Mouse (Mus musculus): Measurements from ENCODE around the gene Actl10. TPM values are rescaled to one million over a fixed set of nuclear protein-coding genes. Genes with fewer than 3 reads are reported as not detected.
A peak's percentile ranks its signal among the peaks of the same experiment; 100 is the strongest.

Gene Actl10
- polyA plus RNA-seq, 1 experiment from 2014 or later: 0.15 TPM

DNA sequence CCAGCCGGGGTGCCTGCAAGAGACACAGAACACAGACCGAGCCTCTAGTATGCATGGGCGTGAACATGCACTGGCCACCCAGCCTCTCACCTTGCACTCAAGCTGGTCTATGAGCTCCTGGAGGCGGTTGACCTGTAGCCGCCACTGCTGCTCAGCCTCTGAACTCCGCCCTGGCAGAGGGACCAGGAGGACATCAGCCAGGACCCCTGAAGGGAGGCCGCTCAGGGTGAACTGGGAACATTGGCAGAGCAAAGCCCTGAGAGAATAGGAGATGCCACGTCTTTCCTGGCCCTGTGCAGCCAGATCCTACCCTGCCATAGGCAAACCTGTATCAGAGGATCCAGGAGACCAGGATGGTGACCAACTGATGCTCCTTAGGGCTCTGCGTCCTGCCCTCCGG, 4.9 kb upstream of the Actl10 start, which contains the start of gene 1700003F12Rik:
Gene 1700003F12Rik, plus strand, starts transcription at position 375 of the 400 bp plus-strand sequence.
- Histone ChIP-seq H3K4me1 (ENCODE audit: control insufficient read depth, insufficient read depth, low read length) (peaks cover 18% of the 10 kb centered on the region), H3K9me3 (replicated peaks; ENCODE audit: control insufficient read depth, low read length) (no peaks in the 10 kb centered on the region), H3K27me3 (replicated peaks; ENCODE audit: control insufficient read depth, insufficient read depth, low read length) (no peaks in the 10 kb centered on the region), H3K27ac (ENCODE audit: low read depth, low read length) (no peak within 1 kb of the TSS), H3K4me3 (ENCODE audit: low read depth, low read length) (no peak within 1 kb of the TSS), H3K9ac (ENCODE audit: low read length) (no peak within 1 kb of the TSS), H3K36me3 (ENCODE audit: control insufficient read depth, insufficient read depth, low read length) (0 out of 2 replicates have a peak, but pooled peaks cover 5% of the 10 kb centered on the region), H3K4me2 (ENCODE audit: low read length) (no peak within 1 kb of the TSS)
- DNase-seq (ENCODE audit: low spot score): no peak
- ATAC-seq: no peak
- 90% methylated on average over 10 of the region's 10 CpGs for WGBS

DNA sequence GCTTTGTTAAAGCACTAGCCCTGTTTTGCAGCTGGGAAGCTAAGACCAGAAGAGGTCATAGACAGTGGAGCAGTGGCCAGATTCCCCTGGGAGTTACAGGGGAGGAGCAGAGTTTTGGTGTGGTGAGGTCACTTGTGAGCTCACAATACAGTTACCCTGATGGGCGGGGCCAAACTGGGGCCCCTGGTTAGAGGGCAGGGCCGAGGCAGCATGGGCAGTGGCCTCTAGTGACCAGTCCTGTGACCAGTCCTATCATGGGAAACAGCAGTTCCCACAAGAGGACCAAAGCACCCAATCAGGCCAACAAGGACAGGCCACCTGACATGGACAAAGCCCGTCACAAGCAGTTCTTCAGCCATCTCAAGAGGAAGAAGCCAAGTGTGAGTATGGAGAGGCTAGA, 2.9 kb upstream of the Actl10 start:
- ATAC-seq (no peak), DNase-seq (ENCODE audit: low spot score) (no peak)
- Histone ChIP-seq H3K4me2 (ENCODE audit: low read length) (no peak overlapping the region), H3K27me3 (replicated peaks; ENCODE audit: control insufficient read depth, insufficient read depth, low read length) (no peaks in the 10 kb centered on the region), H3K4me1 (ENCODE audit: control insufficient read depth, insufficient read depth, low read length) (peaks cover 22% of the 10 kb centered on the region), H3K9ac (ENCODE audit: low read length) (no peak overlapping the region), H3K36me3 (ENCODE audit: control insufficient read depth, insufficient read depth, low read length) (0 out of 2 replicates have a peak, but pooled peaks cover 5% of the 10 kb centered on the region), H3K4me3 (ENCODE audit: low read depth, low read length) (no peak overlapping the region), H3K9me3 (replicated peaks; ENCODE audit: control insufficient read depth, low read length) (no peaks in the 10 kb centered on the region), H3K27ac (ENCODE audit: low read depth, low read length) (no peak overlapping the region)
- WGBS: 49% methylated on average over 3 of the region's 3 CpGs

DNA sequence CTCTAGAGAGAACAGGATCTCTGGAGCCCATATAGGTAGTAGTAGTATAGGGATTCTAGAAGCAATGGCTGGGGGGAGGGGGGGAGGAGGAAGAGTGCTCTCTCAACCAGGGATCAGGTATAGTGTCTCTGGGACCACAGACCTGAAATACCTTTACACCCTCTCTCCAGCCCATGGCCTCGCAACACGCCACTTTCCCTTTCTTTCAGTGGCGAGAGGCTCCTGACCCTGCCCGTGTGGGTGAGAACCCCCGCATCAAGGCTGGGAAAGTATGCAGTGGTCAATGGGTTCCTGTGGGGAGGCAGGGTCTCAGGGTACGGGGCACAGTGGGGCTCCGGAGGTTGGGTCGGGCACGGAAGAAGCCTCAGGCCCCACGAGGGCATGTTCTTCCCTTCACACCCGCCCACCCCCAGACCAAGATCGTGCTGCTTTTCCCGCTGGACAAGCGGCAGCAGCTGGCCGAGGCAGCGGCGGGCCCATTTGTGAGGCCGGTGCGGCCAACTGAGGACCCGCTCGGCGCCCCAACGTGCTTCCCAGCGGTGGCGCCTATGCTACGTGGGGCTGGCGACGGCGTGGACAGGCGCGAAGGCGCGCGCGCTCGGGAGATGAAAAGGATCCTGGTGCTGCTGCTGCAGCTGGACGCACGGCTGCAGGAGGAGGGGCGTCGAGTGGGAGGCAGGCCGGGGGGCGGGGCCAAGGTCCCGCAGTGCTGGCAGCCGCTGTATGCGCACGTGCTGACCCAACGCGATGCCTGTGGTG, 2.3 kb upstream of the Actl10 start:
- 0 out of 2 replicates have a peak, but pooled peaks cover 5% of the 10 kb centered on the region for H3K36me3 ChIP-seq (ENCODE audit: control insufficient read depth, insufficient read depth, low read length)
- peak overlapping the region; percentile 72 for H3K4me2 ChIP-seq (ENCODE audit: low read length)
- H3K9me3 ChIP-seq (replicated peaks; ENCODE audit: control insufficient read depth, low read length): no peaks in the 10 kb centered on the region
- no peak overlapping the region for H3K27ac ChIP-seq (ENCODE audit: low read depth, low read length)
- H3K4me3 ChIP-seq (ENCODE audit: low read depth, low read length): peak overlapping the region; percentile 33
- ATAC-seq: peak; percentile 67
- WGBS: 4% methylated on average over 44 of the region's 48 CpGs
- peak; percentile 81 for DNase-seq (ENCODE audit: low spot score)
- H3K4me1 ChIP-seq (ENCODE audit: control insufficient read depth, insufficient read depth, low read length): peaks cover 22% of the 10 kb centered on the region
- H3K27me3 ChIP-seq (replicated peaks; ENCODE audit: control insufficient read depth, insufficient read depth, low read length): no peaks in the 10 kb centered on the region
- H3K9ac ChIP-seq (ENCODE audit: low read length): peak overlapping the region; percentile 60

DNA sequence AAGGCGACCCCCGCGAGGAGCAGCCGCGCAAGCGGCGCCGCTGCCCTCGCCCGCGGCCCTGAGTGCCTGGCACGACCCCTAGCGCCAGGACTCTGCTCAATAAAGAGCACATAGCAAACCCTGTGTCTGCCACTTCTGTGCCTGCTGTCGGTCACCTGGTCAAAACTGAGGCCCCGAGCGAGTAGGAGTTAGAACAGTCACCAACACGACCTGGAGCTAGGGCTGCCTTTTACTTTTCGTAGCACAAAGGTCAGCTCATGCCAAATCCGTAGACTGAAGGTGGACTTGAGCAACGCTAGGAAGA, 1.7 kb upstream of the Actl10 start:
- Histone ChIP-seq H3K4me2 (ENCODE audit: low read length) (peak overlapping the region; percentile 72), H3K27me3 (replicated peaks; ENCODE audit: control insufficient read depth, insufficient read depth, low read length) (no peaks in the 10 kb centered on the region), H3K36me3 (ENCODE audit: control insufficient read depth, insufficient read depth, low read length) (0 out of 2 replicates have a peak, but pooled peaks cover 5% of the 10 kb centered on the region), H3K9me3 (replicated peaks; ENCODE audit: control insufficient read depth, low read length) (no peaks in the 10 kb centered on the region), H3K27ac (ENCODE audit: low read depth, low read length) (no peak overlapping the region), H3K4me1 (ENCODE audit: control insufficient read depth, insufficient read depth, low read length) (peaks cover 22% of the 10 kb centered on the region), H3K4me3 (ENCODE audit: low read depth, low read length) (peak overlapping the region; percentile 33), H3K9ac (ENCODE audit: low read length) (peak overlapping the region; percentile 60; the same call in 1 of the 2 replicates)
- DNase-seq (ENCODE audit: low spot score) (no peak), ATAC-seq (no peak)
- 14% methylated on average over 20 of the region's 20 CpGs for WGBS

DNA sequence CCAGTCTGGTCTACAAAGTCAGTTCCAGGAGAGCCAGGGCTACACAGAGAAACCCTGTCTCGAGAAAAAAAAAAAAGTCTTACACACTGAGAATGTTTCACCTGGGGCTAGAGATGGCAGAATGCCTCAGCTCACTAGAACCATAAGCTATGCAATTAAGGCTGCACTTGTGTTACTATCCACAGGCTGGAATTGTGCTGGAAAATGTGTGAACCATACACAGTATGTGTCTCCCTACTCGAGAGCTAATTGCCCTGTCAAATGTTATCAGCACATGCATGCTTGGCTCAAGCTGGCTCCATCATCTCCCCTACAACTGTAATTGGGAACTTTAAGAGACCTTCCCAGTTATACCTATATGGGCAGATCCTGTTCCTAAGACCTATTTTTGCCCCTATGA, 639 bp upstream of the Actl10 start:
- H3K4me3 ChIP-seq (ENCODE audit: low read depth, low read length): no peak overlapping the region
- no peaks in the 10 kb centered on the region for H3K9me3 ChIP-seq (replicated peaks; ENCODE audit: control insufficient read depth, low read length)
- H3K9ac ChIP-seq (ENCODE audit: low read length): no peak overlapping the region
- H3K4me1 ChIP-seq (ENCODE audit: control insufficient read depth, insufficient read depth, low read length): peaks cover 22% of the 10 kb centered on the region
- no peak overlapping the region for H3K27ac ChIP-seq (ENCODE audit: low read depth, low read length)
- peak; percentile 41 for DNase-seq (ENCODE audit: low spot score)
- no peak overlapping the region for H3K4me2 ChIP-seq (ENCODE audit: low read length)
- WGBS: 56% methylated on average over 2 of the region's 2 CpGs
- no peaks in the 10 kb centered on the region for H3K27me3 ChIP-seq (replicated peaks; ENCODE audit: control insufficient read depth, insufficient read depth, low read length)
- 0 out of 2 replicates have a peak, but pooled peaks cover 5% of the 10 kb centered on the region for H3K36me3 ChIP-seq (ENCODE audit: control insufficient read depth, insufficient read depth, low read length)
- no peak for ATAC-seq

DNA sequence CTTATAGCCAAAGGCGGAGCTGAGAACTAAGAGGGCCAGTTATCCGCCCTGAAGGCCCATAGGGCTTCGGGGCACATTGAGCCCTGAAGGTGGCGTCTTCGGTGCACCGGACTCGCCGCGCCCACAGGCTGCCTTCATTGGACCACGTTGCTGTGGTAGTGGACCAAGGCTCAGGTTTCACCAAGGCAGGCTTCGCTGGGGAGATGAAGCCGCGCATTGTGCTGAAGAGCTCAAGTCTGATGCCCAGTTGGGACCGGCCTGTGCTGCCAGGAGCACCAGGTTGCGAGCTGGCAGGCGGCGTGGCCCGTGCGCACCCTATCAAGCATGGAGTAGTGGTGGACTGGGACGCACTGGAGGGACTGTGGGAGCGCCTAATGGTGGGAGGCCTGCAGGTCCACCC, 351 bp downstream of the Actl10 start:
- peaks cover 22% of the 10 kb centered on the region for H3K4me1 ChIP-seq (ENCODE audit: control insufficient read depth, insufficient read depth, low read length)
- peak overlapping the region; percentile 60; the same call in 1 of the 2 replicates for H3K27ac ChIP-seq (ENCODE audit: low read depth, low read length)
- 40% methylated on average over 21 of the region's 21 CpGs for WGBS
- 0 out of 2 replicates have a peak overlapping the region, but pooled peaks have one; percentile 17 for H3K9ac ChIP-seq (ENCODE audit: low read length)
- ATAC-seq: no peak; the same call in 1 of the 2 replicates
- H3K36me3 ChIP-seq (ENCODE audit: control insufficient read depth, insufficient read depth, low read length): no peaks in the 10 kb centered on the region
- no peaks in the 10 kb centered on the region for H3K9me3 ChIP-seq (replicated peaks; ENCODE audit: control insufficient read depth, low read length)
- no peak overlapping the region for H3K4me3 ChIP-seq (ENCODE audit: low read depth, low read length)
- no peak for DNase-seq (ENCODE audit: low spot score)
- H3K4me2 ChIP-seq (ENCODE audit: low read length): peak overlapping the region; percentile 37
- no peaks in the 10 kb centered on the region for H3K27me3 ChIP-seq (replicated peaks; ENCODE audit: control insufficient read depth, insufficient read depth, low read length)

DNA sequence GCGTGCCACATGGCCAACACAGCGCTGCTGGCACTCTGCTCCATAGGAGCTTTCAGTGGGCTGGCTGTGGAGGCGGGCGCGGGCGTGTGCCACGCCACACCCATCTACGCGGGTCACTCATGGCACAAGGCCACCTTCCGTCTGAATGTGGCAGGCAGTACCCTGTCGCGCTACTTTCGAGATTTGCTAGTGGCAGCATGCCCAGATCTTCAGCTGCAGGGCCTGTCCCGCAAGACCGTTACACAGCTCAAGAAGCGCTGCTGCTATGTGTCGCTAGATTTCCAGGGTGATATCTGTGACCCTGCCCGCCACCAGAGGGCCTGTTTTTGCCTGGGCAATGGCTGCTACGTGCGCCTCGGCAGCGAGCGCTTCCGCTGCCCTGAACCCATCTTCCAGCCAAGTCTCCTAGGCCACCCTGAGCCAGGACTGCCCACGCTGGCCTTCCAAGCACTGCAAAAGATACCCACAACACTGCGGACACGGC, 890 bp downstream of the Actl10 start:
- Histone ChIP-seq H3K27ac (ENCODE audit: low read depth, low read length) (peak overlapping the region; percentile 60; the same call in 1 of the 2 replicates), H3K4me1 (ENCODE audit: control insufficient read depth, insufficient read depth, low read length) (peaks cover 27% of the 10 kb centered on the region), H3K27me3 (replicated peaks; ENCODE audit: control insufficient read depth, insufficient read depth, low read length) (no peaks in the 10 kb centered on the region), H3K36me3 (ENCODE audit: control insufficient read depth, insufficient read depth, low read length) (no peaks in the 10 kb centered on the region), H3K4me2 (ENCODE audit: low read length) (peak overlapping the region; percentile 37), H3K9ac (ENCODE audit: low read length) (0 out of 2 replicates have a peak overlapping the region, but pooled peaks have one; percentile 17), H3K4me3 (ENCODE audit: low read depth, low read length) (no peak overlapping the region), H3K9me3 (replicated peaks; ENCODE audit: control insufficient read depth, low read length) (no peaks in the 10 kb centered on the region)
- 16% methylated on average over 27 of the region's 27 CpGs for WGBS
- DNase-seq (ENCODE audit: low spot score): peak; percentile 86
- peak; percentile 71 for ATAC-seq

DNA sequence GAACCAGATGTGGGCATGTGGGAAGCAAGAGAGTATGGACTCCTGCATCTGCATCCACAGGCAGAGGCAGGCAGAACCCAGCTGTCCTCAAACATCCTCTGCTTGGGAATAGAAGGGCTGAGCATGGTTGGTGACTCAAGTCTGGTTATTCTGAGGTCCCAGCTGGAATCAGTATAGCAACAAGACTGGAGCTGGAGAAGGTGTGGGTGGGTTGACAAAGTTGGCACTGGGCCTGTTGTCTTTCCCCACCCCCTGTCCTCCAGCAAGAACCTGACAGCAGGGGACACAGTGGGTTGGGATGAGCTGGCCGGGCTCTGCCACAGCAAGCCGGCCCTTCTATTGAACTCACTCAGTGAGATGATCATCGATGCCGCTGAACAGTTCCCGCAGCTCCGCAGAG, 3.7 kb downstream of the Actl10 start:
- 80% methylated on average over 6 of the region's 6 CpGs for WGBS
- H3K4me1 ChIP-seq (ENCODE audit: control insufficient read depth, insufficient read depth, low read length): peaks cover 28% of the 10 kb centered on the region
- no peak for ATAC-seq

More for the DNA sequence above, 3.7 kb downstream of the Actl10 start:
- Histone ChIP-seq H3K4me3 (ENCODE audit: low read depth, low read length) (no peak overlapping the region), H3K9me3 (replicated peaks; ENCODE audit: control insufficient read depth, low read length) (no peaks in the 10 kb centered on the region), H3K27me3 (replicated peaks; ENCODE audit: control insufficient read depth, insufficient read depth, low read length) (no peaks in the 10 kb centered on the region), H3K9ac (ENCODE audit: low read length) (no peak overlapping the region), H3K36me3 (ENCODE audit: control insufficient read depth, insufficient read depth, low read length) (0 out of 2 replicates have a peak, but pooled peaks cover 2% of the 10 kb centered on the region), H3K27ac (ENCODE audit: low read depth, low read length) (peak overlapping the region; percentile 5; the same call in 1 of the 2 replicates), H3K4me2 (ENCODE audit: low read length) (no peak overlapping the region)
- DNase-seq (ENCODE audit: low spot score): no peak
